Mouse (Mus musculus) embryo, embryonic 11.5 days (tissue): ENCODE data around the gene Arnt2.

Source experiments
- DNase-seq: peaks from one replicate; pipeline ENCODE4 v3.0.0-alpha.2; 2012; ENCODE audit warnings: low read depth, low spot score

Gene Arnt2

DNA sequence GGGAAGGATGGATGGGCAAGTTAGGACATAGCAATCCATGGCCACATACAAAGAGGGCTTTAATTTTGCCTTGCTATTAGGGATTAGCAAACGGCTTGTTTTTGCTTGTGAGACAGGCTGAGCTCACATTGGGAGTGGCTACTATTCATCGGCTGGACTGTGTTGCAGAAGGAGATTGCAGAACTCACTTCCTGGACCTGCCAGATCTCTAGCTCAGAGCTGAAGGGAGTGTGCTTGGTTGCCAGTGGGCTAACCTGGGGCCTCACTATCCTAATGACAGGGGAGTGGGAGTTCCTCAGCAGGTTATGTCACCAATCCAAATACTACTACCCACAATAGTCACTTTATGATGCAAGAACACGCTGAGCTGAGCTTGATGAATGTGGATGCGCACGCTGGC, 163.1 kb downstream of the Arnt2 start:
- no peak for DNase-seq

DNA sequence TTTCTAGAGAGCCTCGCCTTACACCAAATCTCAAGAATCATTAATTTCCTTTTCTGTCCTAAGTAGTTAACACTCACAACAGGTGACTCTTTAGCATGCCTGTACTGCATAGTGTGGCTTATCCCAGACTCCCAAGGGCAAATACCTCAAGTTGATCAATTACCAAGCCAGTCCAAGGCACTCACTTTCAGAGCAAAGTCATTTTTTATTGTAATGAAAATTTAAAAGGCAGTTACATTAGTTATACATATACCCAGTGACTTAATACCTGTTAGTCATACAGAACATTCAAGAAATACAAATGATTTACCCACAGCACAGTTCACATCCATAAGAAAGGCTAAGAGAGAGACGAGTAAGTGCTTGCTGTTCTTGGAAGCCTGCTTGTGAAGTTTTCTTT, 163.9 kb downstream of the Arnt2 start:
- DNase-seq = no peak

DNA sequence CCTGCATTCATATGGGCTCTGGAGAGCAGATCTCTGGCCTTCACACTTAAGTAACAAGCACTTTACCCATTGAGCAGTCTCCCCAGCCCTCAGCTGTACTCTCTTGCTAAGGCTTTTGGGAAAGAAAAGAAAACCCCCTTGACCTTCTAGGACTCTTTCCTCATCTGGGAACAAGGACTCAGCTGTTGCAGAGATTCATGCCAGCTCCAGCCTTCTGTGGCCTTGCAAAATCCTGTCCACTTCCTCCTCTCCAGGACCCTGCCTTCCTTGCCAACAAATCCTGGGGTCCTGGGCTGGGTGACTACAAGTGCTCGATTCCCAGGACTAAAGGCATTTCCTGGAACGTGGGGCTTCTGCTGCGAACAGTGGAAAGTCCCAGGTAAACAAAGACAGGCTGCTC, 169.6 kb downstream of the Arnt2 start:
- DNase-seq = no peak

DNA sequence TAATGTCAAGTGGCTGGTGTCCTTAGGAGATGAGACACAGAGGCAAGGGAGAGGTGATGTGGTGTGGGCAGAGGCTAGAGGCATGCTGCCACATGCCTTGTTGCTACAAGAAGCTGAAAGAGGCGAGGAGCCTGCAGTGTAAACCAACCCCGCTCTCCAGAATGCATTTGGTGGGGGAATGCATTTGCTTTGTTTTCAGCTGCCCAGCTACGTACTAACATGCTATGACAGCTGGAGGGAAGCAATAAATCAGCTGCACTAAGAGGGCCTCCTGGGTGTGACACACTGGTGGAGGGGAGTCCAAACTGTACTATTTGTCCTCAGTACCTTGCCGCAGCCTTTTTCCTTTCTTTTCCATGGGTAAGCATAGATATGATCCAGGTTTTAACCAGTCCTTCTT, 172.3 kb downstream of the Arnt2 start:
- peak; percentile 17 for DNase-seq

DNA sequence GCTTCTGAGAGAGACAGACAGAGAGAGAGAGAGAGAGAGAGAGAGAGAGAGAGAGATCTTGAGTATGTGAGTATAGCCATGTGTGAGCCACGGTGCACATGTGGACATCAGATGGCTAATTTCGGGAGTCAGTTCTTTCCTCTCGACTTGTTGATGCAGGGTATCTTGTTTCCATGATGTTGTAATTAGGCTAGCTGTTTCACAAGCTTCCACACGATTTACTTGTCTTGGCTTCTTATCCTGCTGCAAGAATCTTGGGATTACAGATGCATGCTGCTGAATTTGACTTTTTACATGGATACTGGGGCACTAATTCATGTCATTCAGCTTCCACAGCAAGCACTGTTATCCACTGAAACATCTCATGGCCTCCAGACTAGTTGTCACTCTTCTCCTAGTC, 178.6 kb downstream of the Arnt2 start:
- DNase-seq = no peak

DNA sequence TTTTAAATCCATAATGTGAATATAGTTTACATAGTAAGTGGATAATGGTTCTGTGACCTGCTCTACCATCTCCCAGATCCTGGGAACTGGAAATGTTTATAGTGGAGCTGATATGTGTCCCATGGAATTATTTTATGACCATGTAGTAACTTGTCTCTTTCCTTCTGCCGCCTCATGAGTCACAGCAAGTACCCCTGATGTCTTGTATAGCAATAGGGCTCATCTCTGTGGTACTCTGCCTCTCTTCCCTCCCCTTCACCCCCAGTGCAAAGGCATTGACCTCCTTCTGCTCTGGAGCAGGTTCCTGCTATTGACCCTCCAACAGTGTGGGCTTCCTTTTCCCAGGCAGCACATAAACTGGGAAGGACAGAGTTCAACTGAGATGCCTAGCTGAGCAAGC, 182.3 kb downstream of the Arnt2 start:
- DNase-seq = no peak

DNA sequence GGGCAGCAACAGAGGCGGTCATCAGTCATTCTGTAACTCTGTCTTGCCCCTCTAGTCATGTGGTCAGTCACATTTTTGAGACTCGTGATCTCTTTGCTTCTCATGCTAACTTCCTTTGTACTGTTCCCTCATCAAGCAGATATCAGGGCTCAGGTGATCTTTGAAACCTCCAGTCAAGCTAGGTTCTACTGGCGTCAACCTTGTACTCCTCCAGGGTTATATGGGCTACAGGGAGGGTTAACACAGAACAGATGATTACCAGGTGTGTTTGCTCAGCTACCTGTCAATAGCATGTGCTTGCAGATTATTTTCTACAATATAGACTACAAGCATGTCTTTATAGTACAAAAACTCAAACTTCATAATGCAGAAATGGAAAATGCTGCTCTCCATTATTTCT, 183.1 kb downstream of the Arnt2 start:
- DNase-seq = no peak

DNA sequence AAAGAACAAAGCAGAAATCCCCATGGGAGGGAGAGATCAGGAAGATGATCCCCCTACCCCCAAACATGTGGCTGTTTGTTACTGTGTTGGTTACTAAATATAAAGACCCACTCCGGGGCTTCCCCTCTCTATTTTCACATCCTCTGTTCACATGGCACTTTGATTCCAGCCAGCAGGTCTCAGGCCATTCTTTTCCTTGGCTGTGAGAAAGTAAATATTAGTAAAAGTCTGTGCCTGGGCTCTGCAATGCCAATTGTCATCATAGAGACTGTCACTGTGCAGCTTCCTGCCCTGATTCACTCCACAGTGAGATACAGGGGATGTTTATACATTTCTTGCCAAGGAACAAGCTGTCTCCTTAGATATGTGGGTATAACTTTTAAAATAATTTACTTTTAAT, 197.9 kb downstream of the Arnt2 start:
- no peak for DNase-seq

DNA sequence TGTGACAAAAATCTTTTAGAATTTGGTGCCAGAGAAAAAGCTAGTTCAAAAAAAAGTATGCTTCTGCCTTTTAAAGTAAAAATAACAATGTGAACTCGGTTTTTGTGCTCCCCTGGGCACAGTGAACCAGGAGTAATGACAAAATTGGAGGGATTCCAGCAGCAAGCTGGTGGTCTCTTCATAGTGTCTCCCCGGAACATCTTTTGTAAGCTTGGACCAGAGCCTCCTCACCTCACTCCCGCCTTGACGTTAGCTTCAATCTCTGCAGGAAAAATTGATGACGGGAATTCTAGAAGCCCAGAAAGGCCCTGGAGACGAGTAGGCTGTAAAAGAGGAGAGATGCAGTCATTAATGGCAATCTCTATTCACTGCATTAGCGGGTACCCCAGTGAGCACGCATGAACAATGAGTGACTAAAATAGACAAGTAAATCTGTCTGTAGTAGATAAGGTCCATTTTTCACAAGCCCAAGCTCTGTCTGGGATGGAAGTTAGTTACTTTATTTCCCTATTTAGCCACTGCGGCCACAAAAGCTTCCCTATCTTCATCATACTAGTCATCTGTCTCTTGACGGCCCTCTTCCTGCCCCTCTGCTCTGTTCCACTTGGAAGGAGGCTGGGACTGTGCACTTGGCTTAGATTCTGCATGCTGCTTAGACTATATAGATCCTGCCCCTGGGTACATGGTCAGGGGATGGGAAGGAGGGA, 199.2 kb downstream of the Arnt2 start:
- no peak for DNase-seq

DNA sequence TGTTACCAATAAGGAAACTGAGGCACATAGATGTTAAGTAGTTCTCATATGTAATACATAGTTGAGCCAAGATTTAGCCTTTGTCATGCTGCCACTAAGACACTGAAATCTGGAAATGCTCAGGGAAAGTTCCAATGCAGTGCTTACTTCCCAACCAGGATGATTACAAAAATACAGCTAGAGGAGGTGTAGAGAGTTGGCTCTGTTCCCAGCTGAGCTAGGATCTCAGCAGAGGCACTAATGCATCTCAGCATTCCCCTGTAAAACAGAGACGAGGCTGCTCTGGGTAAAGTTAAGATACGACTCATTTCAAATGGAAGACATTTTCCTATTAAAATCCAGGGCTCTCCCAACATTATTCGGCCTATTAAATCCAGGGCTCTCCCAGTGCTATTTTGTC, 206.0 kb downstream of the Arnt2 start:
- DNase-seq = no peak

DNA sequence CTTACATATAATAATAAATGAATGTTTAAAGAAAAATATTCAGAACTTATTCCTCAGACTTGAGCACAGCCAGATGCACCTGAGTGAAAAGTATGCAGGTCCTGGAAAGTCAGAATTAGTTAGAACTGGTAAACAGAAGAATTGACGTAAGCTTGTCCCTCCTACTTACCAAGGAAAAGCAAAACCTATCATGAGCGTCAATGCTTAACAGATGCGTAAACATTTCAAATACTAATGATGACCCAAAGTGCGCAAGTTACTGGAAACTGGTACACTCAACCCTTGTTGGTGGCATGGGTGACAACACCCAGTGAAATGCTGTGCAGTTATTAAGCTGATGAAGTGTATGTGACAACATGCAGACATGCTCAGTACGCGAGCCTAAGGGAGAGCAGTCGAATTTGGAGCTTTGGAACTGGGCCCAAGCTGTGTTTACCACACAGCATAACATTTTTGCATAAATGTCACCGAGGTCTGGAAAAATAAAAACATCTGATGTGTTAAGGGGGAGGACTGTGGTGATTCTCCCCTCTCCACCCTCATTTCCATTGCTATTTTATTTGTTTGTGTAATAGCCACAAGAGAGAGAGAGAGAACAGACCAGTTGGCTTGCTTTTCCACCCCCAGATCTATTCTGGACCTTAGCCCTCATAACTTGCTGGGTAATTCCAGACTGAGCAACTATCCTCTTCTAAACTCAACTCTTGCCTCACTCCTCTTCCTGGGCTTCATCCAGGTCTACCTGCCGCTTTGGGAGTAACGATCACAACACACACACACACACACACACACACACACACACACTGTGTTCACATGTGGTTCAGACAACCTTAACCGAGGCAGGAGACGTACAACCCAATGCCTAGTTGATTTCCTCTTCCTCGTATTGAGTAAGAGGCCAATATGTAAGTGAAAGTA, 208.6 kb downstream of the Arnt2 start:
- DNase-seq = no peak

DNA sequence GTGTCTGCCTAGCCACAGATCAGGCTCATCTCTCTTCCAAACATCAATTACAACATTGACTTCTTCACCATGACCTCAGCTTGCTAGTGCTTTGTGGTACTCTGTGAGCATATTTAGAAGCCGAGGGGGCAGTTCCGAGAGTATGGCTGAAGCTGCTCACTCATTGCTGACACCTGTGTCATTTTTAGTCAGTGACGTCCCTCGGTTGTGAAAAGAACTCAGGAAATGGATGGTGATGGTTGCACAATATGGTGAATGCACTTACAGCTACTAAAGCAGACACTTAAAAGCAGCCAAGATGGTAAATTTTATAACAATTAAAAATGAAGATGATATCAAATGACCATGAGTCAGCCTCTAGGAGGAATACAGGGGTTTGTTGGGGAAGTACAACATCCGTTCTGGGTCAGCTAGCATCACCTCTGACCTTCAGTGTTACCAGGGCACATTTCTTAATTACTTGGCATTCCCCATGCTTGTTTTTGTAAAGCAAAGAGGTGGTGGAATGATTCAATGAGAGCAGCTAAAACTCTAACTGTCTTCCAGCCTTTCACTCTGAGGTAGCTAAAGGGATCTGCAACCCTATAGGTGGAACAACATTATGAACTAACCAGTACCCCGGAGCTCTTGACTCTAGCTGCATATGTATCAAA, 212.6 kb downstream of the Arnt2 start:
- DNase-seq = no peak
